Mouse (Mus musculus) kidney, adult 9 months (tissue): ENCODE results near the gene Sorbs2.
A peak's percentile ranks its signal among the peaks of the same experiment; 100 is the strongest.

Experiments used
- DNase-seq: peaks from one replicate; pipeline ENCODE4 v3.0.0; 2022

Sorbs2 gene

GRCm38 (mm10) chr8:45687942-45688695 lies 180.5 kb downstream of the Sorbs2 start:
- no peak for DNase-seq

DNA sequence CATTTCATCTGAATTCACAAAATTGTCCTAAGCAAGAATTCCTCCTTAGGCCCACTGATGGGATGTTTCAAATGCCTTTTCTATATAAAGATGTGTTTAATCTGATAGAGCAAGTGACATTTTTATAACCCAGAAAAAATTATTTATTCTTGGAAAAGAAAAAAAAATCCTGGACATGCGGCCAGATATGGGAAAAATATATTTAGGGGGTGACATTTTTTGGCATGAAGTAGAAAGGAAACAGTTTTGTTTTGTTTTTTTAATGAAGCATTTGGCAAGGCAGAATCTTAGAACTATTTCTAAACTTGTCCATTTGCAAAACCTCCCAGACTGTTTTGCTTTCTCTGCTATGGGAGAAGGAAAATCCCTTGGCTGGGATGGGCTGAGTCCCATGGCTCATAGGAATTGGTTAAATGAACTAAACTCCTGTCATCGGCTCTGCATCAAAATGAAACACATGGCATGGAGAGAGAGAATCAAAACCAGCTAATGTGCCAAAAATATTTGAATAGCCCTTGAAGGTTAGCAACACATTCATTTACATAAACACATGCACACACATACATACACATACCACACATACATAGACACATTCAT lies 182.1 kb downstream of the Sorbs2 start:
- peak; percentile 25 for DNase-seq

DNA sequence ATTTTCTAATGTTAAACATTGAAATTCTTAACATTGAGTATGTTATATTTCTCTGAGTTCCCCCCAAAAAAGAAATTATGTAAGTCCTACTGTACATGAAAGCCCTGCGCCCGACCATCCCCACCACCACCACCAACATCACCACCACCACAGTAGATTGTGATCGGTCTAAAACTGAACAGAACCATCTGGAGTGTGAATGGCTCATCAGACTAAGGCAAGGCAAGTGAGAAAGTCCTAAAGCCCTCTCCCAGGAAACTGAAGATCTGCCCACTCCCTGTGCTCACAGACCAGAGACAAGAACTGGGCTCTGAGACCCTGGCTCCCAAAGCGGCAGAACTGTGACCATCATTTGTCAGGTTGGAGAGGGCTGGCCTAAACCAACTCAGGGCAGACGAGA lies 192.5 kb downstream of the Sorbs2 start:
- DNase-seq: no peak

DNA sequence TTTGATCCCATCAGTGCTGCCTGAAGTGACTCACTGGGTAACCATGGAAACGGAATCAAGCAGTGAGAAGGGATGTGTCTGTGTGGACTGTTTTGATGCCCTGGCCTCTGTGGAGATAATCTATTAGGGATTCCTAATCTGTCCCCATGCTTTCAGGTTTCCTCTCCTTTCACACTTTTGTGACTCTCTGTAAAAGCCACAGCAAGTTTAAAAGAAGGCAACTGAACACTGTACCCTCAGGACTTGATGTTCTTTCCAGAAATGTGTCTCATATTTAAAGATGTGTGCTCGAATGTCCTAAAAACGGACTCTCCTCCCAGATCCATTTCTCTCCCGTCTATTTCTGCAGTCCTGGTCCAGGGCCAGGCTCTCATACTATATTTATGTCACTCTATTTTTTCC lies 196.1 kb downstream of the Sorbs2 start:
- no peak for DNase-seq

DNA sequence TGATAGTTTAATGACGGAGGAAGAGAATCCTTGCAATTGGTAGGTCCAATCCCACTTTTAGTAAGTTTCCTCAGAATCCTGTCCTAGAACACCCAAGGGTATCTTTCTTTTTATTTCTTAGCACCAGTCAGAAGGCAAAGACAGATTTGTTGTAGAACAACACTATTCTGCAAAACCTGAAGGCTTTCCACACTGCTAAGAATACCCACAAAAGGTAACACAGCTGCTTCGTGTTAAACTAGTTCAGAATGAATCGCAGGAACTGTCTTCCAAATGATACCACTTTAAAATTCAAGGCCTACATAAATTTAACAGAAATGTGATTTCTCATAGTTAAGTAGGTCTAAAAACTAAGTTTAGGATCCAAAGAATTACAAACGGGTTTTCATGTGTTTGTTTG lies 201.5 kb downstream of the Sorbs2 start:
- DNase-seq: no peak

GRCm38 (mm10) chr8:45709734-45710133 lies 202.1 kb downstream of the Sorbs2 start:
- peak; percentile 9 for DNase-seq

GRCm38 (mm10) chr8:45712610-45713009 lies 205.0 kb downstream of the Sorbs2 start:
- no peak for DNase-seq

DNA sequence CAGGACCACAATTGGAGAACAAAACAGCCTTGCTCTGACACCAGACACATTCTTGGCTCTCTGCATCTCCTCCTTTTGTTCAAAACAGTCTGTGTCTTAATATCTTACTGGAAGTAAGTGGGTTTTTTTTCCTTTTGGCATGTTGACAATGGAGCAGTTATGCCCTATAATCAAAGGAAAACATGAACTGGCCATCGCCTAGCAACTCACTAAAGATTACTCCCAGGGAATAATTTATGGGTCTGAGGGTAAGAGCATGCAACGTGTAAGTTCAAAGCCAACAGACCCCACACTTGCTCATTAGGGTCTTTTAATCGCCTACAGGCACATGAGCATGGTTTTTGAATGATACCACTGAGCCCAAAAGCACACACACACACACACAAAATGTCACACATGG lies 207.2 kb downstream of the Sorbs2 start:
- no peak for DNase-seq

- no peak for DNase-seq
These were observed 207.9 kb downstream of the Sorbs2 start for GRCm38 (mm10) chr8:45715330-45716027.

- DNase-seq: no peak
These were observed 212.2 kb downstream of the Sorbs2 start for GRCm38 (mm10) chr8:45719776-45720175.

DNA sequence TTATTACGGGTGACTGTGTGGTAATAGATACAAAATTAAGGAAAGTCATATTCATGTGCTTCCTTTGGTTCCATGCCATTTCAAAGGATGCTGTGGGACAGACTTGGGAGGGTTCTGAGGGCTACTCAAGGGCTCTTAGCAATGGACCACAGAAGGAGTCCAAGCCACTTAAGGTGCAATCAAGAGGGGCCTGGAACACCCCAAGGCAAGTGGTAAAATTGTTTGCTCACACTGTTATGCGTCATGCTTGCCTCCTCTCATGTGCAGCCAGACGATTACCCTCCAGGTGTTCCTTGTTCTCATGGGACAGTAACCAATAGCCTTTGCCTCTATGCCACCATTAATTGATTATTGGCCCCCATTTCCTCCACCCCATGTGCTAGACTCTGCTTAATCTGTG lies 216.6 kb downstream of the Sorbs2 start:
- DNase-seq: no peak

DNA sequence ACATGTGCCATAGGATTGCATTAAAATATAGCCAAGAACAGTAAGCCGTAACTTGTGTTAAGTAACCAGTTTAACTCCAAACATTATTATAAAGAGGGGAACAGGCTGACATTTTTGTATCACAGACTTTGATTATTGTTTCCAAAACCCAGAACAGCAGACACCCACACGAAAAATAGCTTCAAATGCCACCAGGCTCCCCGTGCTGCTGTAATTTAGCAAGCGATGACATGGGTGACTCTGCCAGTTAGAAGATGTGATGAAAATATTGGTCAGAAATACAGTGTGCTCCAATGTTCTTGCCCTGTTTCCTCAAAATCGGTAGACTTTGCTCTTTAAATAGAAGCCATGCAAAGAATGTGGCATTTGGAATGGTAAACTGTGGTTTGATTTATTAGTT lies 217.7 kb downstream of the Sorbs2 start:
- no peak for DNase-seq

DNA sequence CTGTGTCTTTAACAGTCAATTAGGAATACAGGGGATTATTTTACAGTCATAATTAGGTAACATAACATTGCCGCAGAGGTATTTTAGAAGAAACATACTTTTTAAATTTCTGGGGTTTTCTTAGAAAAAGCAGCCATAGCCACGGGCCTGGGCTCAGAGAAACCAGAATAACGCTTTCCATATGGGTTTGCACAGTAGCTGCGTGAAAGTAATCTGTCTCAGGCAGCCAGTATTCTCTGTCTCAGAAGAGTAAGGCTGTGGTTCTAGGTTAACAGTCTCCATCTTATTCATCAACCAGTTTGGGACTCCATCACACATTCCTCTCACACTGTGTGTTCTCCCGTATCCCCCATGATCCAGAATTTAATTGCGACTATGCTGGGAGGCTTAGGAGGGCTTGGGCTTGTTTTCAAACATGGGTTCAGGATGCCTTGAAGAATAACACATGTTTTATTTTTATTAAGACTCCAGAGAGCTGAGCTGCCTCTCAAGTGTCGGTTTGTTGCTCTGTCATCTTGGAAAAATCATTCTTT lies 222.3 kb downstream of the Sorbs2 start:
- no peak for DNase-seq

GRCm38 (mm10) chr8:45730795-45731194 lies 223.2 kb downstream of the Sorbs2 start:
- DNase-seq: no peak

DNA sequence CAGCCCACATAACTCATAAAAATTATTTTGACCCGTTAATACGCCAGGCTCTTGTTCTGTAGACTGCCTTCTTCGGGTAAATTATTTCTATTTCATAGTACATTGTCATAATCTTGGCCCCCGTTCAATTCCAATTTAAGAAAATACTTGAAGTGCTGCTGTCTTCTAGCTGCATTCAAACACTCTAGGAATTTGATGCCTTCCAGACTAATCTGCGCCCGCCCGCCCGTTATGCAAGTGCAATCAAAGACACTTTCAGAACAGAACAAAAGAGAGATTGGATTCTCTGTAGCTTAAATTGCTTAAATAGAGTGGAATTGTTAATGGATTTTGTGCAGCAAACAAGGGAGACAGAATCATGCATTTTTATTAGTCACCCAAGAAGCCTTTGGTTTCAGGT lies 226.5 kb downstream of the Sorbs2 start:
- DNase-seq: no peak

- no peak for DNase-seq
These were observed 229.7 kb downstream of the Sorbs2 start for GRCm38 (mm10) chr8:45737266-45737665.

- no peak for DNase-seq
These were observed 235.7 kb downstream of the Sorbs2 start for GRCm38 (mm10) chr8:45743326-45743725.

DNA sequence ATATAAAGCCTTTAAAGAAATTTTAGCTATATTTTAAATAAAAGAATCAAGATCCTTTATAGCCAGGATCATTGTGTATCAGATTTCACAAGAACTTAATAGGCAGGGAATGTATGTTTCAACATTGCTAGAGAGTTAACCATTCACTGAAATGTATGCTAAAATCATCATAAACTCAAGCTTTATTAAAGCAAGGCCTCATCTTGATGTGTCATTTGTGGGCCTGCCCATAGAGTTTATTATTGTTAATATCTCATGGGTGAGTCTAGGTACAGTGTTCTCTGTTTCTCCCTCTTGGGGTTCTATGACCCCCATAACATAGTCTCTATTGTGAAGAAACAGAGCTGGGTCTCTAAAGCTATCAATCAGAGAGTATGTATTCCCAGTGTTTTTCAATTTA lies 236.2 kb downstream of the Sorbs2 start:
- DNase-seq: no peak

- no peak for DNase-seq
These were observed 244.2 kb downstream of the Sorbs2 start for GRCm38 (mm10) chr8:45751512-45752502.

DNA sequence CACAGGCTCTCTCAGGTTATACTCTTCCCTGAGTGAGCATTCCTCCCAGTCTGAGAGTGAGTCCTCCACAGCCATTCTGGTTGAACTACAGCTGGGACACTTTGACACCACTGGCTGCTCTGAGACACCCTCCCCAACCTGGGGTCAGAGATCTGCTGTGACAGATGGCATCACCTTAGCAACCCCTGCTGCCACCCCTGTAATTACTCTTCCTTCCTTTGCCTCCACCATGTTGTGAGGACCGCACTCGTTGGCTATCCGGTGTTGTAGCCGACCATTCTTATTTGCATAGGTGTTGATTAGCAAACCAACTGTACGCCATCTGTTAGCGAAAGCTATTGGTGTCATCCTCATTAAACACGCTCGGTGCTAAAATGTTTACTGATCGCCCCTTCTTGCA lies 247.9 kb downstream of the Sorbs2 start:
- DNase-seq: no peak

DNA sequence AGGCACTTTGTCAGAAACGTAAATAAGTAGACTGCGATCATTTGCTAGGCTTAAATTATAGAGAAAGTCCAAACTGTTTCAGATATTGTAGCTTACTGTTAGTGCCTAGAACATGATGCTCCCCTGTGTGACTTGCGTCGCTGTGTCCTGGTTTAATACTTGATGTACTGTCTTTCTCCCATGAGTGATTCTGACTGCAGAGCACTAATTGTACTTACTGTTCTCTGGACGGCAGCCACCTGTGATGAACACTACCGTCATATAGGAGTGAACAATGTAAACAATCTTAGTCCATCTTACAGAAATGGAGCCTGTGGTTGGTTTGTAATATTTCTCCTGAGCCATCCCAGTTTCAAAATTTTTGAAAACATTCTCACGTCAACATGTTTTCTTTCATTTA lies 248.4 kb downstream of the Sorbs2 start:
- DNase-seq: no peak

GRCm38 (mm10) chr8:45760622-45761021 lies 253.0 kb downstream of the Sorbs2 start:
- DNase-seq: no peak

- no peak for DNase-seq
These were observed 253.5 kb downstream of the Sorbs2 start for GRCm38 (mm10) chr8:45761053-45761452.
